Mouse (Mus musculus) natural killer cell, adult 2 months (primary cell): Measurements from ENCODE around the gene Vmn1r239-ps.
"Not testable (repeated sequence)": the region's sequence is repeated elsewhere in the genome, so short reads cannot be mapped to it uniquely, and the experiment has no call there.

Source experiments
- DNase-seq, 2 experiments: peaks; one replicate each; pipeline ENCODE4 v3.0.0; 2022; ENCODE audit warnings: low spot score in 2 of 2

The Vmn1r239-ps gene

DNA sequence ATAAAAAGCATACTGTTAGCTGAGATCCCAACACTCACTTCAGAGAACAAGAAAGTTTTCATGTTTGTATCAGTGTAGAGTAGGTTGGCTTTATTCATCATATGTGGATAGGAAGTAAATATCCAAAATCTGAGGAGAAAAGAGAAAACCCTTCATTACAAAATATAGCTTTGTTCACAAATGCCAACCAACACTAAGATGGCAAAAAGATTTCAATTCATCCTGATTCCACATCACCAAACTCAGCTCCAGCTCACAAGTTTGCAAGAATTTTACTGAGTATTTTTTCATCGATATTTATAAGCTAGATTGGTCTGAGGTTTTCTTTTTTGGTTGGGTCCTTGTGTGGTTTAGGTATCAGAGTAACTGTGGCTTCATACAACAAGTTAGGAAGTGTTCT, at the start of gene Vmn1r239-ps:
Gene Vmn1r239-ps, minus strand, starts transcription at position 101 of the 400 bp plus-strand sequence.
- not testable (repeated sequence) for DNase-seq

DNA sequence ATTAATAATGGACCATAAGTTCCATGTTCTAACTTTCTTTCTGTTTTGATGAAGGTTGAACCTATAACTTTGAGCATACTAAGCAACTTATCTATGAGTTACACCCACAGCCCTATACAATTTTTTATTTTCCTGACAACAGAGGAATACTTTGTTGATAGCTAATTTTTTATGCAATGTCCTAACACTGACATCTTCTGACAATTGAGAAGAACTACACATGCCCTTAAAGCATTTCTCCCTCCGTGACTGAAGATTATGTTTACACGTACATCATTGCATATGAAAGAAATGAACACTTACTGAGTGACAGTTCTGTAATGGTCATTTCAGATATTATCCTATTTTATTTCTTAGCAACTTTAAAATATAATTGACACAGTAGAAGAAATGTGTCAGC, 36.0 kb upstream of the Vmn1r239-ps start:
- no peak for DNase-seq

DNA sequence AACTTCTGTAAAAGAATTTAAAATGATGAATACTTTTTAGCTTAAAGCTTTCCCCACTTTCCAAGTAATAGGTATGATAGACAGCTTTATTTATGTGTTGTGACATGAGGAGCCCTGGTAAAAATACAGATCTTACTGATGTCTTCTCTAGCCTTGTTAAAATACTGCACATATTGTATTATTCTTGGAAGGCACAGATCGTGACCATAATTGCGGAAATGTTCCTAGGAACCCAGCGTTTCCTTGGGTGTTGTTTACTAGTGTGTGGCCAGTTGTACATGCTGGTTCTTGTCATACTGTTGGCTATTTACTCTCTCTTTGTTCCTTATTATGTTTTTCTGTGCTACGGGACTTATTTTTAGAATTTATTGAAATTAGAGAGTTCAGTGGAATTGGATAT, 10.1 kb downstream of the Vmn1r239-ps start:
- DNase-seq = no peak

DNA sequence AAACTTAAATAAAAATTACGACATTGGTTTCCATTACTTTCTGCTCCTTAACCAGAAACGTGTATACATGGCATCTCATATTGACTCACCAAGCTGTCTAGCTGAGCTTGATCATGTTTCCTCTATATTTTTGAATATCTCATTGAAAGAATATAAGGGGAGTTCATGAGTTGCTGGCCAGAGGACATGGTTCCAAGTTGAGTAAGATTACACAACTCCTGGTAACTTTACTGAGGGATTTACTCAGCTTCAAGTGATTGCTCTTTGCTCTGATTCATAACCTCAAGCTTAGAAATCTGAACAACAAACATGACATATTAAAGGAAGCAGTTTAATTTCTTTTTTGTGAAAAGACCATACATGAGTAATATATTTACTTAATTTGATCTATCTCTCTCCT, 18.1 kb downstream of the Vmn1r239-ps start:
- no peak for DNase-seq

DNA sequence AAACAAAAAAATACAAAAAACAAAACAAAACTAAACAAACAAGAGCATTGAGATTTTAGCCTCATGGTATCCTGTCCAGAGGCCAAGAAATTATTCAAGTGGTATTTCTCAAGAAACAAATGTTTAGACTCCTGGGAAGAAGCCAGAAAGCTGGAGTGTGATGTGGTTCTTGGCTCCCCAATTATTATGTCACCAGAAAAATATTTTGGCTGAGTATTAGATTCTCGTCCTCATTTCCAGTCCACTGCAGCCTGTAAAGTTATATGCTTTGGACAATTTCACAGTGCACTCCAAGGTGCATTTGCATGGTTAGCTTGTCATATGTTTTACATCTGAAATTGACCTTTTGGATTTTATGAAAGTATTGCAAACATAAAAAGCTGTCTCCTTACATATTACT, 23.8 kb downstream of the Vmn1r239-ps start:
- no peak for DNase-seq

DNA sequence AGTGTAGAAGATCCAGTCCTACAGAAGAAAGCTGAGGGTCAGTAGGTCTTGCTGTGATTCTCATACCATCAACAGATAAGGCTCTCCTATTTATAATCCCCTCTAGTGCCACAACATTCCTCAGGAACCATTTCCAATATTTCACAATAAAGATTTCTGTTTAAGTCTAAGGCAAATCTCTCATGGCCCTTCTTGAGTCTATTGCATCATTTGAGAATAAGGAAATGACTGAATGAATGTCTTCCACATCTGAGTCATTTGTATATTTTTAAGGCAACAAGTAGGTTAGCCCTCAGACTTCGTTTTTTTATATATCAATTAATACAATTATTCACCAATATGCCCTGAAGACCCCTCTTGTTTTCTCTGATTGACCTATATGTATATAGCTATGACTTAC, 24.4 kb downstream of the Vmn1r239-ps start, which contains the start of gene Il13ra2:
Gene Il13ra2, minus strand, starts transcription at position 64 of the 400 bp plus-strand sequence.
- no peak for DNase-seq
